In the genomic region with DNA sequence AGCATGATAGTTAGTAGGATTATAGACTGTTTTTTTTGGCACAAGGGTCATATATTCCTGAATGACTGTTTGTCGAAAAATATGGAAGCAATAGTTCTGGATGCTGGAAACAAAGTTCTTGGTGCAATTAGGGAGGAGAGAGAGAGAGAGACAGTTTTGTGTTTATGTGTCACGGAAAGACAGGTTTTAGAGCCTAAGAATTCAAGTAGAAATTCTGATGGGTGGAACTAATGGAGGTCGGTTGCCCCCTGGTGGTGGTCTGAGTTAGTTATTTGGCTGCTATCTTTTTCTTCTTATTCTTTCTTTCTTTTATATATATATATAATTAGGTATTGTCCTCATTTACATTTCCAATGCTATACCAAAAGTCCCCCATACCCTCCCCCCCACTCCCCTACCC, we compare ENCODE assay signal across 9 mouse cellular contexts.
DNase-seq lines count a peak whose midpoint lies in the region; ATAC-seq and TF ChIP-seq lines count a peak whose summit lies in the region.
"Had no signal": no experiment of that assay in that cellular context is flagged by ENCODE, and none has a peak within 500 bp of the region (broad histone marks: within the 10 kb centered on the region; RNA-seq: fewer than 3 reads in every experiment).

No protein-coding gene starts in this region.

- intact Hi-C loops in heart, postnatal 14 days (cut with DNase I) = loop anchor here (2.0 to 5.0 kb wide), 3 partner anchors 146 to 452 kb away; no protein-coding TSS in a partner anchor
- intact Hi-C loops in left cerebral cortex, postnatal 14 days (cut with DNase I) = loop anchor here (2.0 to 10.0 kb wide), 2 partner anchors 146 to 450 kb away; no protein-coding TSS in a partner anchor

- H3K4me1 ChIP-seq in cortical plate, adult 2 months (ENCODE audit: control insufficient read depth, insufficient read depth, low read length) = peaks cover 2% of the 10 kb centered on the region; the same call in 1 of the 2 replicates

- TF ChIP-seq POLR2A in cortical plate, adult 2 months (IDR thresholded peaks at IDR 0.05; ENCODE audit: extremely low read depth, insufficient read depth, low read length) = no peak

- peak; percentile 40; the same call in 1 of the 2 replicates for TF ChIP-seq CTCF in cortical plate, adult 2 months (IDR thresholded peaks at IDR 0.05; ENCODE audit: extremely low read depth, insufficient read depth, low read length)

- DNase-seq in left cerebral cortex, adult 11 months (ENCODE audit: low spot score) = peak; percentile 36
- no peak for DNase-seq in left cerebral cortex, adult 8-10 months (ENCODE audit: low spot score in 2 of 2)
- peak; percentile 46 for DNase-seq in adrenal gland, adult 2 months
- peak; percentile 52 to 69 for DNase-seq in heart, postnatal 14 days
- peak; percentile 69 to 79 for DNase-seq in left cerebral cortex, postnatal 14 days (ENCODE audit: low spot score in 2 of 2)
- peak; percentile 67 for DNase-seq in retina, postnatal 1 day

- no peak overlapping the region for H3K27ac ChIP-seq in cortical plate, adult 2 months (ENCODE audit: insufficient read depth, low read length)

- ATAC-seq in monocyte, adult 5-6 weeks (replicated peaks; ENCODE audit: insufficient number of reproducible peaks, low FRiP score, low TSS enrichment, poor library complexity, severe bottlenecking) = no peak

- no peak overlapping the region for H3K4me3 ChIP-seq in cortical plate, adult 2 months (ENCODE audit: insufficient read depth, low read length)
- H3K4me3 ChIP-seq: myocyte had no signal

Comparison
In these comparisons a context has a peak if more than half of its experiments do, and no peak if none do; other contexts are left out.
1. DNase-seq: peak in left cerebral cortex, adult 11 months (single experiment), adrenal gland, adult 2 months (single experiment), heart, postnatal 14 days (2 of 2), left cerebral cortex, postnatal 14 days (2 of 2) and retina, postnatal 1 day (single experiment); none in left cerebral cortex, adult 8-10 months (0 of 2).